Mouse (Mus musculus) frontal cortex, postnatal 14 days (tissue): ENCODE measurements around the gene Dach1.

ENCODE experiments used
- DNase-seq, 2 experiments: peaks; one replicate each; pipeline ENCODE4 v3.0.0; 2022; ENCODE audit warnings: low spot score in 2 of 2

The Dach1 gene

DNA sequence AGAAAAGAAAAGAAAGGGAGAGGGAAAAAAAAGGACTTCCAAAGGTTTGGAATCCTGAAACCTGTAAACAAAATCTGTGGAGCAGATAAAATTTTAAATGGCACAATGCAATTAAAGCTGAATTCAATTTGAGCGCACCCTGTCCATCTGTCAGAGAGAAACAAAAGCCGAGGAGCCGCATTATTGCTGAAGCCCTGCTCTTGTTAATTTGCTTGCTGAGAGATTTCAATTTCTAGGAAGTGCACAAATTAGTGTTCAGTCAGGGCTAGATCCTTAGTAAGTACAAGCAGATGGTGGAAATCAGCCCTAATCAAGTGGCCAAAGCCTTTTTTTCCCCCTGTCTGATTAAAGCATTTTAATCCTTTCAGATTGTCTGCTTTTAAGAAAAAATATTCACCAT, 60.8 kb downstream of the Dach1 start:
- no peak for DNase-seq

DNA sequence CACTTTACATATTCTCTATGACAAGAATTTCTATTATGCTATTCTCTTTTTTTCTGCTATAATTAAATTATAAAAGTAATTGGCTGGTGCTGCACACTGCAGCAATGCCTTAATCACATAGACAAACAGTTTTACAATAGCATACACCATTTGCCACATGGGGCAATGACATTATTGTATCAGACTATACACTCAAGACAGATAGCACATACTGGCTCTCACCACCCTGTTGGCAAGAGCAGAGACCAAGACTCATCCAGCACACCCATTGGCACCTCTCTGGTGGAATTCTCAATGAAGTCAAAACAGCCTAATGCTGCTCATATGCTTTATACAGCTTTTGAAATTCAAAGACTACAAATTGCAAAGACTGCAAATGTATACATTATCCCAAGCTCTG, 63.4 kb downstream of the Dach1 start:
- no peak for DNase-seq

DNA sequence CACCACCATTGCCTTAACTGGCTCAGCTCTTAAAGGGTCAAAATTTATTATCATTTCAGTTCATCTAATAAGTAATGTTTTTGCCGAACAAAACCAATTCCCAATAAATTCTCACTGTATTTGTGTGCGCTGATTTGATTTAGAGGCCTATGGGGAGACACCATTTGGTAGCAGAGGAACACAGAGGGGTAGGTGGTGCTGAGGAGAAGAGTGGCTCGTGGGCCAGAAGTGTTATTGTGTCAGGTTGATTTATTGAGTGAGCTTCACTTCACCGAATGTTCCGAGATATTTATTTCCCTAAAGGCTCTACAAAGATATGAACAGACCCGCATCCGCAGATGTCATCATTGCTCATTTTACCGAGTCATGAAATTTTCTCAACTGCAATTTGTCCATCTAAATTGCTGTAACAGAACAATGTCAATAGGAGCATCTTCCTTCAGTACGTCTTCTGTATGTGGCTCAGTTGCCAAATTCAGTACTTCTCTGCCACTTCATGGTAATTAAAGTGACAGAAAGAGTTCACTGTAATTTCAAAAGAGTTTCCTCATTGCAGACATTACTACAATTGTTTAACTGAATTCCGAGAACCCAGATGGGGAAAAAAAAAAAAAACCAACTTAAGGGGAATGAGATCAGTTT, 65.1 kb downstream of the Dach1 start:
- DNase-seq, result no peak

DNA sequence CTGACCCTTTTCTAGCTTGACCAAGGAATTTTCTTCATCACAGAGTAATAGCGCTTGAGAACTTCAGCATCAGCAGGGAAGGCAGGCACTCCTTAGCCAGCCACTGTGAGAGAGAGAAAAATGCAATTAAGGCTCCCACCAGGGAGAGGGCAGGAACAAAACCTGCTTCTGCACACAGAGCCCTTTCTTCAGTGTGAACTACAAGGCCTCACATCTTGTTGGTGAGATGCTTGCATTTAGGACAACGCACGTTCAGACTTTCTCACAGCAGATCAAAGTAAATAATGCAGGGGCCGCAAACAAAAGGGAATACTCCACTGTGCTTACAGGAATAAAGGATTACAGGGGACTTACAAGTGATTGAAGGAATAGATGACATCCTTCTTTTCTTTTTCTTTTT, 74.3 kb downstream of the Dach1 start:
- DNase-seq, result no peak

DNA sequence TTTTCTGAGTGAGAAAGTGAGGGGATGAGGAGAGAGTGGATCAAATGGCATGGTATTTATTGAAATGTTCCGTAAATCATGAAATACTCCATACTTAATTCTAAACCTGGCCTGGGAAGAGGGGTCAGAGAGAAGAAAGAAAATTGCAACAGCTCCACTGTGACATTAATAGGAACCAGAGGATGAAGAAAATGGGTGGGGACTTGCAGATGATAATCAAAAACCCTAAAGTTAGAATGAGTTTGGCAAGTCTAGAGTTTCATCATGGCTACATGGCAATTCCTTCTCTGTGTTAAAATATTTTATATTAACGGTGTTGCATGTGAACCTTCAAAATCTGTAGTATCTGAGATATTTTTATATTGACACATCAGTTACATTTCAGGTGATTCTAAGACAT, 80.3 kb downstream of the Dach1 start:
- DNase-seq, result no peak

DNA sequence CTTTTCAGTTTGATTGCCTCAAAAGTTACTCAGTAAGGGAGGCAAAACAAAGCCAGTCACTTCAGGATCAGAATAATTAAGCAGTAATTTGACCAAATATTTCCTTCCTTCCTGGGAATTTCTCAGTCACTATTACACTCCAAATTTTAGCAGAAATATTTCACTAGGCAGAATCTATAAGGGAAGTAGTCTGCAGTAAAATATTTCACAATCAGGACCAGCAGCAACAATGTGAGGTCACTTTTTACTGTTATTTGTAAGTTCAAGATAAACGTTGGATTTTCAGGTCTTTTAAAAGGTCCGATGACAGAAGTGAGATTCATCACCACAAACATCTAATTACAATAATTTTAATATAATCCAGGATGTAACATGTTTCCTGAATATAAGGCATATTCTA, 82.2 kb downstream of the Dach1 start:
- no peak for DNase-seq

DNA sequence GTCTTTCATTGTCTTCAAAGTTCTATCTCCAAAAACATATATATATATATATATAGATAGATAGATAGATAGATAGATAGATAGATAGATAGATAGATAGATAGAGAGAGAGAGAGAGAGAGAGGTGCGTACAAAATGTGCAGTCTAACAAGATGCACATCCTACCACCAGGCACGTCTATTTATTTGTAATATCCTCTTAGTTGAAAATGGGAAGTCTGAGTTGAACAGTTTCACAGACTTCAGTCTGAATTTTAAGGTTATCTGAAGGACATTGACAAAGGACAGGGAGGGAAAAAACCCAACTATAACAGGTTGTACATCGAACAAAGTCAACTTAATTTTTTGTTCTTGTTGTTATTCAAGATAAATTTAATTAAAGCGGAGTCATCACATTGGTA, 82.8 kb downstream of the Dach1 start:
- no peak for DNase-seq

DNA sequence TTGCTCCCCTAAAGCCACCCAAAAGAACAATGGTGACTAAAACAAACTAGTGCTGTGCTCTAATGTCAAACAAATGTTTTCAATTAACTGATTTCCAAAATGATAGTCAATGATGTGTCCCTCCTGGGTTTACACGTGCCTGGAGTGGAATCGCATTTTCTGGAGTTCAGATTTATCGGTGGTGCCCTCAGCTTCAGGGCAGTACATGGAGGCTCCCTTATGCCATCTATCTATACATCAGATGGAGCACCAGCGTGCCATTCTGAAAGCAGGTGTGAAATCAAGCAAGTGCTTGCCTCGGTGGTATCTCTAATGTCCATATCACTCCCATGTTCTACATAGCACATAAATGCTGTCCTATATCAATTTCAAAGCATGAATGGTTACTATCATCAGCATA, 84.4 kb downstream of the Dach1 start:
- no peak for DNase-seq

DNA sequence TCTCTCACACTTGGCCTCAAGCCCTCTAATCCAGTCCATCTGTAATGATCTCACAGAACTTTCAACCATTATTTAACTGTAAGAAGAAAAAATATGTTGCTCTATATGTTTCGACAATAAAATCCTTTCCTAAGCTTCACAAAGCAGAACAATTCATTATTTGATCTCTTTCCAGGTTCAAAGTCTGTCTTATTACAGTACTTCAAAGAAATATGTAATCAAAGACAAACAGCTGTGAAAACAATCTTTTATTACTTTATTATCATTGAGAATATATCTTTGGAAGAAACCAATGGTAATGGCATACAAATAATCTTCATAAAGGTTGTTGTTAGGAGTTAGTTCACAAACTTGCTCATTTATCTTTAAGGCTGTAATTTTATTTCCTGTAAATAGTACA, 84.8 kb downstream of the Dach1 start:
- DNase-seq, result no peak

DNA sequence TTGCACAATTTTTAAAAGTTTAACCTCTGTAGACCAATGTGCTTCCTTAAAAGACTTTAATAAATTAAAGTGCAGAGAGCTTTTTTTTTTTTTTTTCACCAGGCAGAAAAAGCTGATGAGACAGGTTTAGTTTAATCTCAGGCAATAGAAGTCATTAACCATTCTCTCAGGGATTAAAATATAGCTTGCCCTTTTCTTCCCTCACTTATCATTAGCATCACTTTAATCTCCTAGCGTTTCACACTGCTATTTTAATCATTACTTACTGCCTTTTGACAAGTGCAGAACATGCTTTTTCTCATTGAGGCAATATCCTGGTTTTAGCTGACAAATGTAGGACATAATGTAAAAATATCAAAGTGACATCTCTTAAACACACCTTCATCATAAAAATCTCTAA, 86.1 kb downstream of the Dach1 start:
- no peak for DNase-seq

DNA sequence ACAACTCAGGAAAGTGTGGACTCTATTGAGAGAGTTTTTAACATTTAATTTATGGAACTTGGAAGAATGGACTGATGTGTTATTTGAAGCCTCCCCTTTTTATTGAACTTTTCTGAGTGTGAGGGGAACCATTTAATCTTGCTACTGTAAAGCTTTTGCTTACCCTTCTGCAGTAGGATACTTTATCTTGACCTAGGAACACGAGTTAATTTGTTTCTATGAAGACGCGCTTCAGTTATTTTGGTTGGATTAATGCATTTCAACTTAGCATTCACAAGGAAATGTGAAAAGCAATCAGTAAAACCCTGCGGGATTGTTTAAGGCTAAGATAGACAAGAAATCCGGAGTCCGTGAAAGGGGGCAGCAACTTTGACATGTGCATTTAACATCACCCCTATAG, 89.6 kb downstream of the Dach1 start:
- no peak for DNase-seq

DNA sequence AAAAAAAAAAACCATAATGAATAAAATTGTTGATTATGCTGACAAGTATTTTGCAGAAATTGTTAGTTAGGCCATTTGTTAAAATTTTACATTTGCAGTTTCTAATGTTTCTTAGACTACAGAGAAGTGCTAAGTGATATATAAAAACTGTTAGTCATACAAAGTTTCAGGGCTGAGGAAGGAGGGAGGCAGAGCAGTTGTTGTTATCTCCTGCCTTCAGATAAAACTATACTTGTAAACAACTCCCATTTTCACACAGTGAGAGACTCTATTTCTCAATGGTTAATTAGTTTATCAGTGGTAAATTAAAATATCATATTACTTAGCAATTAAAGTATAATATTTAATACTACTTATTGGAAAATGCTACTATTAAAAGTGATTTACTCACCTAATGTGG, 91.6 kb downstream of the Dach1 start:
- no peak for DNase-seq

DNA sequence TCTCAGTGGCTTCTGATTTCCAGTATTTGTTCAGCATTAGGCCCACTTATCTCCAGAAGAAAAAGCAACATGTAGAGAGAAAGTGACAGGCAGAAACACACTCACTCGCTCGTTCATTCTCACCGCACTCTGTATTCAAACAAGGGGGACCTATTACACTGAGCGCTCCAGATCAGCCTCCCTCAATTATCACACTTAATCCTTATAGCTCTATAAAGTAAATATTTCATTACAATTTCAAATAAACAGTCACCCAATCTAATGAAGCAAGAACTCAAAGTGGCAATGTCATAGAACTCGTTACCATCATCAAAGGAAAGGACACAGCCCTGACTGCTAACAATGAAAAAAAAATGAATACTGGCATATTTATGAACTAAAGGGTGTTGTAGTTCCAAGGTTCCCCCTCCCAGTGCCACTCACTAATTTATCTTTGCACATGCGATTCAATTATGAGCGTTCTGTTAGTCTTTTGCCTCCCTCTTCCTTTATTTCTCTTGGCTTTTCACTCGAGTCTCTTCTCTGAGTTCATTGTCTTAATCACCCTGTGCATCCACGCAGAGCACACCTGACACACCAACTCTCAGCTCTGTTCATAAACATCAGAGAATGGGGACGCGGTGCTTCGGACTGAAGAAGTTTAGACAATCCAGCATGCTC, 96.0 kb downstream of the Dach1 start:
- DNase-seq, result no peak

DNA sequence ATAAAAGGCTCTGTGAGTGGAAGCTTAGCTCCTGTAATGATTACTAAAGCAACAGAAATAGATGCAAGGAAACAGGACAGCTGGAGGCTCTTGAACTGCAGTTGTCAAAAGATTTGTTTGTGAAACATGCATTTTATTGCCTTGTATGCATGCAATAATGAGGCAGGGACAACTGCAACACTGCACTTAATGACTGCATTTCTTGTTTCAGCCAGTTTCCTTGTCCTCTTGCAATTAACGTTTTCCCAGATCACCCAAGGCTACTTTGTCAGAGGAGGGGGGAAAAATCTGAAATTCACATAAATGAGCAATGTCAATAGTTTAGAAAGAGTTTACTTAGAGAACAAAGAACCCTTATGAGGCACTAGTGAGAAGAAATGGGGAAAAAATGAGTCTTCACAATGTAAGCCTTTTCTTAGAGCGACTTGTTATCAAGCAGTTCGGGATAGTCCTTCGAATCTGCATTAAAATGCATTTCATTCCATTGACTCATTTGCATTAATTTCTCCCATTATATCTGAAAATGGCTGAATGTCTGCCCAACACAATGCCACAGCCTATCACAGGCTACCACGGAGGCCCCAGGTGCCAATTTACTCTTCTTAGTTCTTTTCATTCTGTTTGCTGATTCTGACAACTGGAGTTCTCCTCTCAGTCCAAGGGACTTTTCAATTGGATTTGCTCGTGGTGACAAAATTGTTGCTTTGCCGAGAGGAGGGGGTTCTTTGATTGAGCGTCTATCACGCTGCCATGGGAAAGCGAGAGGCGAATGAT, 96.7 kb downstream of the Dach1 start:
- DNase-seq, result no peak

DNA sequence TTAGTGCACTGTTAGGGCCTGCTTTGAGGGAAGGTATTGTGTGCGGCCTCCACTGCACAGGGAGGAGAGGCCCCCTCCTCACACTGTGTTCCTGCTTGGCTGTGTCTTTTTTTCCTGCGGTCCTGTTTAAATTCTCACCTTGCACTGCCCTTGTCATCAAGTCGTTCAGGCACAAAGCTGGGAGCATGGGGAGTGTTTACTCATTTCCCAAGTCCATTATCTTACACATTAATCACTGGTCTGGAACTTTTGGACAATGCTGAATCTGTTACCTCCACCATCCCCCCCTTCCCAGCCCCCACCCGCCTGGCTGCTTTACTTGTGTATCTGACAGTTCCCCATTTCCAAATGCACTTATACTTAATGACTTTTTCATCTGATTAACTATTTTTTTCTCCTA, 97.7 kb downstream of the Dach1 start:
- DNase-seq, result no peak

DNA sequence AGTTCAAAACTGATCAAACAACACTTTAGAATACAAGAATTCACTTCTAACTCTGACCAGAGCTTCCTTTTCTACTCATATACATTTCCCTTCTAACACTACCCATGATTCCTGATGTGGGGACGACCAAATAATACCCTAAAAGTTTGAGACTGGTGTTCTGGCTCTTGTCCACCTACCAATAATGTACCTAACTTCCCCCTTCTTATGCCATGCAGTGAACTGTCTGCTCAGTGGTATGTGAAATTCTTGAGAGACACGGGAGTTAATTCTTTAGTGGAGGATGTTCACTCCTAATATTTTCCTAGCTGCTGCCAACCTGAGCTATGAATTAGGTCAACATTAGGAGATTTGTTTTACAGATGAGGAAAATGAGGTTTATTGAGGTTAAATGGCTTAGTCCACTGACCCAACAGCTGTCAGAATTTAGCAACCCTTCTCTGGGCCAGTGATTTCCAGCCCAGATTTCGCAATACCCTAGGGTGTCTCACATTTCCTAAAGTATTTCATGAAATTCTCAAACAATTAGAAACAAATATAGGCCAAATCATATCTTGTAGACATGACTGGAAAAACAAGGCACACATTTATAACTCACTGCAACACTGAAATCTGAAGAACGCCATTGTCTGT, 102.2 kb downstream of the Dach1 start:
- no peak for DNase-seq

DNA sequence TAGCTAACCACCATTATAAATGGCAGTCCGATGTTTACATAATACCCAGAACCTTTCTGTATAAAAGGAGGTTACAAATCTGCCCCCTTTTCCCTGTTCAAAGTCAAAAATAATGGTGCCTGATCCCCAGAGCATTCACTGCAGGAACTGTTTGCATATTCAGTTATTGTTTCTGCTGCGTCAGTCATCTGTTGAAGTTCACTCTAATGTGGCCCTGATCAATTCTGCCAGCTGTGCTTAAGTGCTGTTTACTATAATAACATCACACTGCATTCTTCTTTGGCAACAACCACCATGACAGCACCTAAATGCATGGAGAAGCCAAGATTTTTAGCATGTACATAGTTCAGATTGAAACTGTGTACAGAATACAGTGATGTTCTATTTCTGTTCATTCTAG, 105.4 kb downstream of the Dach1 start:
- DNase-seq, result no peak

DNA sequence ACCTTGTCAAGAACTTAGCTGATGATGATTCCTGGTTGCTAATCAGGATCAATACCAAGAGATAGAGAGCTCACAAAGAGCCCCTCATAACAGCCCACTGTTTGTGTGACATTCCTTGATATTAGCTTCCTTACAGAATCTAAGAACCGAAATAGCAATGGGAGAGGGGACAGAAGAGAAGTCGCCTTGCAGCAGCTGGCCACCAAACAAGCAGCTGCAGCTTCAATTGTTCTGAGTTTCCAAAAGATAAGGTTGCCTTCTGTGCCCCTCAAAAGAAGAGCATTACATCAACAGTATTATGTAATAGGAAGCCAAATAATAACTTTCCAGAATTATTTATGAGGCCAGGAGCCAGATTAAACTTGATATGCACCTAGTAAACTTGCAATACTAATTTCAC, 120.2 kb downstream of the Dach1 start:
- DNase-seq, result no peak

DNA sequence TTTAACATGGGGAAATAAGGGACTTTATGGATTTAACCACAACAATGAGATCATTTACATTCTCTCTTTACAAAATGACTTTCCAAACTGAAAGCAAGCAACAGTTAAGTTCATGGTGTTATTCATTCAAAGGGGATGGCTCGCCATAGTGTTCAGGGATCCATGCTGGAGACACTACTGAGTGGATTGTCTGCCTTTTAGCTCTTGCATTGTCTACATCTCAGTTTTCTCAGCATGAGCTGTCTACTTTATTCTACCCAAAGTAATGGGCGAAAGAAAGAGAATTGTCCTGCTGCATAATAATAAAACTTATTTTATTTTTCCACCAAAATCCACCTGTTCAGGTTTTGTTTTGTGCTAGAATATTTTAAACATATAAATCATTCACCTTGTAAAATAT, 121.2 kb downstream of the Dach1 start:
- no peak for DNase-seq

DNA sequence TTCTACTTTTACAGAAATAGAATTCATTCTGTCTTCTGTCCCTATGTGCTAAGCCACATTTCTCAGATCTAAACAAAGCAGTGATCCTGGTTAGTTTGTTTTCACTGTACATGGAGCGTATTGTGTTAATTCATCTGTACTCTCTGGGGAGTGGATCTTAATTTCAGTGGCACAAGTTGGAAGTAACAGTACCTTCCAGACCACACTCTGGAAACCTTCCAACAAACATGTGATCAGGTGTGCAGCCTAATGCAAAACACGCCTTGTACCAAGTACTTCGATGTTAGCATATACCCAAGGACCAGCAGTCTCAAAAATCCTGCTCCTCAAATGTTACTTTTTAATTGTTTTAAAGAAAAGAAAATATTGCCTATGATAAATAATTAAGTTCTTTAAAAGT, 121.9 kb downstream of the Dach1 start:
- DNase-seq, result no peak

DNA sequence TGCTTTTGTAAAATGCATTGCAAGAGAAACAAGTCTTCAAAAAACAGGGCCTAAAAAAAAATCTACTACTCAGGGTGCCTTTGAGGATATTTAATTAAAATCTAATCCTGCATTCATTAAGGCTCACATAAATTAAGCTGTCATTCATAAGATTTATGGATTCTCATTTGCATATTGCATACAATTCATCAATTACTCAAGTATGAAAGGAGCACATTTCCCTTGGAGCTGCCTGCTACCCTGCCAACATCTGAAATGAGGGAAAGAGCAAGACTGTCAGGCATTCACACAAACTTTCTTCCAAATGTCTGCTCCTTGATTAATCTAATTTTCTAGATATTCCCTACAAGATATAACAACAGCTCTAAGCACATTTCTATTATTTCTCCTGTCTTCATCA, 122.6 kb downstream of the Dach1 start:
- no peak for DNase-seq

DNA sequence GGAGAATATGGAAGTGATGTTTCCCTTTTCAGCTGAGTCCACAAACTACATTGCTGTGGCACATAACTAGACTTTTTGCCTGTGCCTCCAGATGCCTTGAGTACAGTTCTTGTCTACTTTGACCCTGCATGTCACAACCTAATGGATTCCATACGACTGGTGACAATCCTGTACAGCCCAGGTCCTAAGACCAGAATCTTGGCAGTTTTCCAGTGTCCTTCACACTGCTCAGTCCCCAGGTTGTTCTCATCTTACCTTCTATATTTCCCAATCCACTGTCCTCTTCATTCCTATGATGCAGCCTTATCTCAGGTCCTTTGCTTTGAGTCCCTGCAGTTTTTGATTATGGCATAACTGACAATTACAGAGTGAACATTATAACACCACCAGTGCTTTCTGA, 131.0 kb downstream of the Dach1 start:
- no peak for DNase-seq

DNA sequence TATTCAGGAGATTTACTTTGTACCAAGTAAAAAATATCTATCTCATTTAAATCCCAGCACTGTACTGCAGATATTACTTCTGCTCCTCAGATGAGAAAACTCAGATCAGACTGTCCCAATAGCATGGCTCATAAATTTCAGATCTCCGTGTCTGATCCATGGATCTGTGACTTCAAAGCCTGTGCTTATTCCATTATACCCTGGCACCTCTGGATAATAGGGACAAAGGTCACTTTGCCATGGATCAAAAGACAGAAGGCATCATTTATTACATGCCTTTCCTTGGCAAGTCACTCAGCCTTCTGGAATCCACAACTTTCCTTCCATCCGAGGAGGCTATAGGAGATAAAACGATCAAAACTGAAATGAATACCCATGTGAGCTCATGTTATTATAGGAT, 132.4 kb downstream of the Dach1 start:
- no peak for DNase-seq
